Mouse (Mus musculus) c-Kit-positive CD71-positive TER-119-negative erythroid progenitor cells, embryonic 14.5 days (primary cell): ENCODE data around the gene Ski.

Source experiments
- DNase-seq: peaks from one replicate; pipeline ENCODE4 v3.0.0-alpha.2; 2013; ENCODE audit warnings: low read depth

Gene Ski

GRCm38 (mm10) chr4:155234371-155235310, 12.2 kb upstream of the Ski start:
- DNase-seq: no peak

DNA sequence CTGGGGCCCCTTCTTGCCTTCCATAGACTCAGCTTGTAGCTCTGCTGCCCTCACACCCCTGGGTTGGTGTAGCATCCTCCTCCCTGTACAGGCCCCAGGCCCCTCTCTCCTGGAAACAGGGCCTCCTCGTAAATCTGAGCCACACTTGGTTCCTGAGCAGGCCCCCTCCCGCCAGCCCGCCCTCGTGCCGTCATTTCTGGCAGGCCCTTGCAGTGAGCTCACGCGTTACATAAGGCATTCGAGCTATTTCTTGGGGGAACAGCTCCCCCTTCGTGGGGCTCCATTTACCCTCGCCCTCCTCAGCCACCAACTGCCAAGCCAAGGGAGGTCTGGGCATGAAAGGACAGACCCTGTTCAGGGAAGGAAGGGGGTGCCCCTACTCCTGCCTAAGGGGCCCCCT, 11.5 kb upstream of the Ski start:
- DNase-seq: no peak

DNA sequence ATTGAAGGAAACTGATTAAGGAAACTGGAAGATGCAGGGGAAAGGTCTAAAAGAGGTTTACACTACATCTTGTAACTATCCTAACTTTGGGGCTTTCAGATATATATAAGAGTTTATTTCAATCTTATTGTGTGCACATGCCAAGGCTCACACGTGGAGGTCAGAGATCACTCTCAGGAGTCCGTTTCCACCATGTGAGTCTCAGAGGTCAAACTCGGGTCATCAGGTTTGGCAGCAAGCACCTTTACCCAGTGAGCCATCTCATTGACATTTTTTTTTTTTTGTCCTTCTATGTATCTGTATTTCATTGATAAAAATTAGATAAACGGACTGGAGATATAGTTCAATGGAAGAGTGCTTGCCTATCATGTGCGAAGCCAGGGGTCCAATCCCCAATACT, 6.1 kb upstream of the Ski start:
- DNase-seq: no peak

- no peak for DNase-seq
Observed at GRCm38 (mm10) chr4:155227986-155228385, 5.6 kb upstream of the Ski start.

DNA sequence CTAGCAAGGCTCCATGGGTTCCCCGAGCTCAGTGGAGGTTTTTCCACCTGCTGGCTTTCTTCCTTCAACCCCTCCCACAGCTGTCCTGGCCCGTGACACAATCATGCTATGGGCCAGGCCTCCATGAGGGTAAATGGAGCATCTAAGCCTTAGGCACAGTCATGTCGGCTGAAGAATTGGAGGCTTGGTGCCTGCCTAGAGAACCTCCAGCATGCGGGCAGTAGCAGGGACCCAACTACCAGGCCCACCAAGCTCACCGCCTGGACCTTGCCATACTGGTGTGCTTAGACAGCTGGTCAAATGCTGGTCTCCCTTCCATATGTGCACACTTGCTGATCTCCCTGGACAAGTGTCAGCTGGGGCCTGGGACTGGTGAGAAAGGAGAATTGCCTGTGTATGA, 3.5 kb upstream of the Ski start:
- DNase-seq: no peak

DNA sequence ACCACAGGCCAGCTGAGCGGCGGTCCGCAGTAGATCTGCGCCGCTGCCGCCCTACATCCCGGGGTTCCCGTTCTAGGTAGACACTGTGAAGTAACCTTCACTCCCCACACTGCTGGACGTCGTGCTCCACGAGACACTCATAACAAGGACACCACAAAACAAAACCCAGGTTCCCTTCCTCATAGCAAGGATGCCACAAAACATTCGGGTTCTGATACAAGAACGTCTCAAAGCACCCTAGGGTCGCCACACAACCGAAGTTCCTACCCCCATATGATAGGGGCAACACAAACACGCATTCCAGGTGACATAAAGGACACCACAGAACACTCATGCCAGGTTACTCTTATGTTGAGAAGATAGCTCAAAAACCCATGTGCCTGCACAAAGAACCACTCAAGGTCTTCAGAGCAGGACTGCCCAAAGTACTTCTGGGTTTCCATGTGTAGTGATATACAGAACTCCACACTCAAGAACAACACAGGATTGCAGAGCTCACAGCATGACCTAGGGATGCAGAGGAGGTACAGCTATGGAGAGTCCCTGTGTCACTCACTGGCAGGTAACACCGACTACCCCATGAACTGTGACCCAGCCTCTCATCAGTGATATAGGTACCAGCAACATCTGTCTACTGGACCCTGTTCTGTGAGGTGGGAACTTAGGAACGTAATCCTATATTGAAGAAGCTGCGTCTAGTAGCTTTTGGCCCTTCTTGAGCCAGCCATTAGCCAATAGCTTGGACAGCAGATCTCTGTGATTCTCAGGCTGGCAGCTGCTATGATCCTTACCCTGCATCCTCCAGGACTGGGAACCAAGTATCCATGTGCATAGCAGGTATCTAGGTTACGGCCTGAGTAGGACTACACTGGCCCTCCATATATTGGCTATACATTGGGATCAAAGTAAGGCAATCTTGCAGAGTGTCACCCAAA, 1.5 kb upstream of the Ski start:
- DNase-seq: no peak

DNA sequence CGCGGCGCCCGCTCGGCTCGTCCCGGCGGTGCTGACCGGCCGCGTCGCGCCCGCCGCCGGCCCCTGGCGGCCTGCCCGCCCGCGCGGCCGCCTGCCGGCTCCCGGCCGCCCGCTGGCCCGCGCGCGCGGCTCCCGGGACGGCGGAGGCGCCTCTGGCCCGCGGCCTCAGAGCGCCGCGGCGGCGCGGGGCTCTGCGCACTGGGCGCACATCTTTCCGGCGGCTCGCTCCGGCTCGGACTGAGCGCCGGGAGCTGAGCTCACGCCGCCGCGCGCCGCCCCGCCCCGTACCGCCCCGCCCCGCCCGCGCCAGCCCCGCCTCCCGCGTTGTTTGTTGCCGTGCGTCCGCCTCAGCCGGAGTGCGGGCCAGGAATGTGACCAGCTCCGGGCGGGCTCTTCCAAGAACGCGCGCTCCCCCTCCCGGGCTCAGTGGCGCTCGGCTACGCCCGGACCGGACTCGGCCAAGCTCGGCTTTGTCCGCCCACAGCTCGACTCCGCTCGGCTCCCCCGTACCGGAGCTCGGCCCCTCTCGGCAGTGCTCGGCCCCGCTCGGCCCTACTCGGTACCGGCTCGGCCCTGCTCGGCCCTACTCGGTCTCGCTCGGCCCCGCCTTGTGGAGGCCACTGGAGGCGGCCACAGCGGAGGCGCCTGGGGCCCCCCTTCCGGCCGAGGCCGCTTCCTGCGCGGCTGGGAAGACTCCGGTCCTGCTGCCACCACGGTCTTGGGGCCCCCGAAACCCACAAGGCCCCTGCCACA, 625 bp upstream of the Ski start:
- DNase-seq: peak; percentile 89

DNA sequence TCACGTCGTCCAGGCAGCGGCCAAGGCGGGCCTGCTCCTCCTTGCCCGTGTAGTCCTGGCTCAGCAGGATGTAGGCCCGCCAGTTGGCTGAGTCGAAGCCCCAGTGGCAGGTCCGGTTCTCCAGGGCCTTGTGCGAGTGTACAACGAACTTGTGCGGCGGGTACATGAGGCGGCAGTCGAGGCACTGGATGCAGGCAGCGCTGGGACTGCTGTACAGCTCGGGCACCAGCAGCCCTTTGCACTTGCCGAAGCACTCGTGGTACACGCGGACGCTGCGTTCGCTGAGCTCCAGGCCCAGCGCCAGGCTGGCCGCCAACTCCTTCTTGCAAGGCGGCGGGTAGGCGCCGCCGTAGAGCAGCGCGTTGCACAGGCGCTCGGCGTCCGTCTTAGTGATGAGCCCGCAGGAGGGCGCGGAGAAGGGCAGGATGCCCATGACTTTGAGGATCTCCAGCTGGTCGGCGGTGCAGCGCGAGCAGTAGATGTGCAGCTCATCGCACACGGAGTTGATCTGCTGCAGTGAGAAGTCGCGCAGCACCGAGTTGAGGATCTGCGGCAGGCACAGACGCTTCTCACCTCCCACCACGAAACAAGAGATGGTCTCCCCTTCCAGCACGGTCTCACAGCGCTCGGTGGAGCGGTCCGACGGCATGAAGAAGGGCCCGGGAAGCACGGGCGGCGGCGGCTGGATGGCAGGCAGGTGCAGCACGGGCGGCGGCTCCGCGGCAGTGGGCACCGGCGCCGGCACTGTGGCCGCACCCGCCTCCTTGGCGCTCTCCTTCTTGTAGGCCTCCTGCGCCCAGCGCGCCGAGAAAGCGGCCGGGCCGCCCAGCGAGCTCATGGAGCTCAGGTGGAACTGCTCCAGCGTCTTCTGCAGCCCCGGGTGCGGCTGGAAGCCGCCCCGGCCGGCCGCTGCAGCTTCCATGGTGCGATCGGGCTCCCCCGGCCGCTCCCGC, 517 bp downstream of the Ski start:
- peak; percentile 39 for DNase-seq

DNA sequence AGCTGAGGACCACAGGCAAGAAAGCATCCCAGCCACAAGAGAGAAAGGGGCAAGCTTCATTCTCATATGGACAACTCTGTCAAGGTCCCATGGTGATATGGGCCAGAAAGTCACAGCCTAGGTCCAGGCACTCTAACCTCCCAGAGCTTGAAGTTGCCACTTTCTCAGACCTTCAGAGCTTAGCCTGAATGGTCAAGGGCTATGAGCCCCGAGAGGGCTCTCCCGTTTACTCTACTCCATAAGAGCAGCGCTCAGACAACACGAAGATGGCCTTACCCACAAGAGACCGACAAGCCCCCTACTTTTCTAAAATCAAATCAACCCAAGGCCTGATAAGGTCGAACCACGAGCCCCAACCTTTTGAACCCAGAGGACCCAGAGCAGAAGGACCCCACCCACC, 1.3 kb downstream of the Ski start:
- no peak for DNase-seq

- DNase-seq: no peak
Observed at GRCm38 (mm10) chr4:155220213-155221100, 1.9 kb downstream of the Ski start.

DNA sequence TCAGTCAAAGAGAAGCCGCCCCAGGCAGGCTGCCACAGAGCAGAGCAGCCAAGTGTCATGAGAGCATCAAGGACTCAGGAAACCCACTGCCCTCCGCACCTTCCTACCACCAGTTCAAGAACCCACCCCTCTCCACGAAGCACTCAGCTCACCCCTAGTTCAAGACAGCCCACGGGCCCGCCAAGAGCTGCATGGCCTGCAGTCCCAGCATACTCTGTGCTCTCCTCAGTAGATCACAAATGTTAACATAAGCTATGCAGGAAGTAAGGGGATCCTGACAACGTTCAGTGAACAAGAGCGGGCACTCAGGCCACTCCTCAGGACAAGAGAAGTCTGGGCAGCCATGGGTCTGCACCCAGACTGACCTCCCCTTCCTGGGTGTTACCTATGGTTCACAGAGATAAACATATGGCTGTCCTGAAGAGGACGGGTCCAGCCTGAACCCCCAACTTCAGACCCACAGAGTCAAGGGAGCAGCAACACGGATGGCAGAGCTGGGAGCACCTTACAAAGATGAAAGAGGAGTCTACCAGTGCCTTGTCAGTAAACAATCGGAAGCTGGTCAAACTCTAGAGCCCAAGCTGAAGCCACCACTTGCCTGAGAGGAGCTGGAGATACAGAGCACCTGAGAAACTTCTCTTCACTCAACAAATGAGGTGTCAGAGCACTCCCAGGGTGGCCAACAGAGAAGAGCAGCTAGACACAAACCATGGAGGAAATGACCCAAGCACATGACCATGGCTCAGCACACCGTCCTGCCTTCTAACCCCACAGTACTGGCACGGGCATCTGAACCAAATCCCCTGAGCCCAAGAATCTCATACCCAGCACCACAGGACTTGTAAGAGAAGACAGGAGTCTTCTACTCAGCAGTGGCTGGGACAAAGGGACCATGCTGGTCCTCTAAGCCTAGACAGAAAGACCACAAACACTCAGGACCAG, 2.9 kb downstream of the Ski start:
- DNase-seq: no peak

DNA sequence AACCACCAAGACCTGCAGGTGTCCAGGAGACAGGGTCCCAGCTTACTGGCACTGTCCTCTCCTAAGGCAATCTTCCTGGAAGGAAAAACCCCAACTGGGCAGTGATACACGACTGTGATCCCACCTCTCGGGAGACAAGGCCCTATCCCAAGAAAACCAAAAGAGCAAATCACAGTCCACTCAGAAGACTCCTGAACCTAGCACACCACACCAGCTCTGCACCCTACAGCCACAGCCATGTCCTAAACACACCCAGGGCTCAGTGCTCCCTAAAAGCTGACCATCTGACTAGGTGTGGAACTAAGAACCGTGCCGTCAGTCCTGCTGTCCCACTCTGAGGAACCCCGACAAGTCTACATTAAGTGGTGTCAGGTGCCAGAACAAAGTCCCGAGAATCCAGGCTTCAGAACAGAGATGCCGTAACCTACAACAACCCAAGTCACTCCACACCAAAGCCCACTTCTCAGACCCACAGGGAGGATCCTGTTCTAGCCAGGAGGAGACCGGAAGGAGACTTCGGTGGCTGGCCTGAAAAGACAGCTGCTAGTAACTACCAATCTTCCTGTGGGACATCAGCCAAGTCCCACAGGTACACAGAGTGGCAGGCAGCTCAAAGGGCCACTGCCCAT, 4.2 kb downstream of the Ski start:
- no peak for DNase-seq

DNA sequence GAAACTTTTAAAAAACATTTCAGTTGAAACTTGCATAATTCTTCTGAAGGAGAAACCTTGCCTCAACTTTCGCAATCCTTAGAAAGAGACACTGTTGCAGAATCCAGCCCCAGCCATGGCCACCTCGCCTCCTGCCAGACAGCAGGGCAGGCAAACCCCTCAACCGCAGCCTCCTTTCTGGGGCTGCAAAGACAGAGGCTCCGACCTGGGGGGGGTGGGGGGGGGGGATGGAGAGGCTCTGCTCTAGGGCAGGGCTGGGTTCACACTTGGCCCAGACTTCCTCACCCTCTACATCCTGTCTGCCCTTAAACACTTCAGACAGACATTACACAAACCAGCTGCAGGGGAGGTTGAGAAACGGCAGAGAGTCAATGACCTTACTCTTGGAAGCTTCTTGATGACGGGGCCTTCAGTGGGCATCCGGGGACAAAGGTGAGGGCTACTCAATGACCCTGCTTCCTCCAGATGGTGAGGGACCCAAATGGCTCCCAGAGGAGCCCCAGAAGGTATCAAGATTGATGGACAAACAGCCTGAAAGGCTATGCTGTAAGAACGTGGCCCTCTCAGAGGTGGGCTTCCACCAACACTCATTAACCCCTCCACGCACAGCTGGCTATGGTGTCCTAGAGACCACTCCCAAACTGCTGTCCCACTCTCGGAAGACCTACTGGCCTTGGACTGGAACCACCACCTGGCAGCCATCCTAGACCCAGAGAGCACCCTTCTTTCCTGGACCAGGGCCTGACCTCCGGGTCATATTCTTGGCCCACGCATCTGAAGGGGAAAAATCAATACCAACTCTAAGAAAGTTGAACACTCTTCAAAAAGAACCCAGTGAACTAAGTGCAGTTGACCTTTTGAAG, 4.9 kb downstream of the Ski start:
- no peak for DNase-seq

DNA sequence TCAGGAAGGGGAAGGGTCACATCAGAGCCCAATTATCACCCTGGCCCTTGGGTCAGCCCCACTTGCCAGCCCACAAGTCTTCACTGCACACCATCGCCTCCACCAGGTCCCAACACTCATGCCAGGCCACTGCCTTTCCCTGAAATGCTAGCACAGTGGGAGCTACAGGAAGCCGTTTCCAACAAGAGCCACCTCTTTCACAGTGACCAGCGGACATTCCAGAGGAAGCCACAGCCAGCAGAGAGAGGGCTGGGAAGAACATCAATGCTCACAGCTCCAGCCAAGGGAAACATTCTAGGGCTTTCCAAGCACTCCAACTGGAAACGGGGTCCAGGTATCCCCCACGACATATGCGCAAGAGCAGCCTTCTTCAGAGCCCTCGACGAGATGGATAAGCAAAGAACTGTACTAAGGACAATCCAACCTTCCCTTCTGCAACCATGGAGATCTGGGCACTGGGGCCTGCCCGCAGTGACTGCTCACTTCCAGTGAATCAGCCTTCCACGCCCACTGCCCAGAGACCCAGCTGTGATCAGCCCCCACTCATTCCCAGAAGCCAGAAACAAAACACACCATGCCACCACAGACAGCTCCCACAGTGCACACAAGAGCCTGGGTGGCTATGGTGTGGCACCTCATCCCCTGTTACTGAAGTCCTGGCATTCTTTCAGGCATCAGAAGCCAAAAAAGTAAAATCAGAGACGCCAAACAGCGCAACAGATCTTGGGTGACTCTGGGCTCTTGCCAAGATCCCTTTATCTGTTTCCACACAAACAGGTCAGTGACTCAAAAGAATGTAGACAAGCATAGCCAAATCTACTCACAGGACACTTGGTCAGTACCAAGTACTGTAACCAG, 6.4 kb downstream of the Ski start:
- DNase-seq: no peak

DNA sequence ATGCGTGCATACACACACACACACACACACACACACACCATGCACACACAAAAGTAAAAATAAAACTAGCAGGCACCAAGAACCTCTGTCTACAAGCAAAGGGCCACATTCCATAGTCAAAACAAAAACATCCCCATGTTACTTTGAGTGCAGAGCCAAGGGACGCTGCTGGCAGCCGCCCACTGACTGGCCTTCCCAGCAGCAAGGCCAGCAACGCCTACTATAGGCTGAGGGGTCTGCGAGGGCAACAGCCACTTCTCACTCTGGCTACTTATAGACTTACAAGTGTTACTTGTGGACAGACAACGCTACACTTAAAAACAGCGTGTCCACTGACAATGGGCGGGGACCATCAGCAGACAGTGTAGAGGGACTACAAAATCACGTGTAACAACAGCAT, 7.2 kb downstream of the Ski start:
- no peak for DNase-seq

DNA sequence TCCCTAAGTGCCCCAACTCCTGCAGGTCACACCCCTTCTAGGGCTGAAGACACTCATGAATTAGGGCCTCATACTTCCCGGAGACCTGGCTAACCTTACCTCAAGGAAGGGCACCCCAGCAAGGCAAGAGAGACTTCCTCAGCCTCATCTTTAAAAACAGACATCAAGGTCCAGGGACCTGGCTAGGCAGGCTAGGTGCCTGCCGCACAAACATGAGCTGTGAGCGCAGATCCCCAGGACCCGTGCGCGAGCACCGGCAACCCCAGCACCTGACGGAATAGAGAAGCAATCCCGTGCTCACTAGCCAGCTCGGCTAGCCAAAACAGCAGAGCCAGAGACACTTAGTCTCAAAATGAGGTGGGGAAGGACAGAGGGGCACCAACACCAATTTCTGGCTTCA, 7.6 kb downstream of the Ski start:
- no peak for DNase-seq
